Mouse (Mus musculus) hematopoietic stem cell, adult 5-6 weeks (primary cell): ENCODE measurements around the gene Mdfi. TPM values are rescaled to one million over a fixed set of nuclear protein-coding genes. Genes with fewer than 3 reads are reported as not detected.

Source experiments
- ATAC-seq, 2 experiments: fragments of 125-278 bp in 1 of 2; replicated peaks in 1 of 2; 2 replicates each; pipeline ENCODE4 v1.8.0; 2016 to 2017; ENCODE audit warnings: inconsistent platforms in 2 of 2, mild to moderate bottlenecking in 2 of 2, moderate number of reproducible peaks in 2 of 2, low read depth in 1 of 2, moderate TSS enrichment in 1 of 2; ENCODE audit not compliant: low FRiP score in 2 of 2, poor library complexity in 2 of 2, severe bottlenecking in 2 of 2, insufficient read depth in 1 of 2, low TSS enrichment in 1 of 2
- total RNA-seq: library from RNA; stranded (forward); fragments of 172-1452, 232-1000 nt; gene quantifications from 2 replicates; pipeline ENCODE4 v1.2.3, GENCODE M21; 2017

Gene Mdfi
- total RNA-seq, result 27.1 and 33.8 TPM in 2 replicates

GRCm38 (mm10) chr17:47834482-47834767 is at the start of gene Mdfi:
Gene Mdfi, minus strand, starts transcription at chr17:47834691.
- no peak for ATAC-seq

- ATAC-seq, result peak in 1 of 2 experiments; percentile 22; a peak in 1 of 4 replicates
Measured at GRCm38 (mm10) chr17:47883099-47883498, 48.6 kb upstream of the Mdfi start.

DNA sequence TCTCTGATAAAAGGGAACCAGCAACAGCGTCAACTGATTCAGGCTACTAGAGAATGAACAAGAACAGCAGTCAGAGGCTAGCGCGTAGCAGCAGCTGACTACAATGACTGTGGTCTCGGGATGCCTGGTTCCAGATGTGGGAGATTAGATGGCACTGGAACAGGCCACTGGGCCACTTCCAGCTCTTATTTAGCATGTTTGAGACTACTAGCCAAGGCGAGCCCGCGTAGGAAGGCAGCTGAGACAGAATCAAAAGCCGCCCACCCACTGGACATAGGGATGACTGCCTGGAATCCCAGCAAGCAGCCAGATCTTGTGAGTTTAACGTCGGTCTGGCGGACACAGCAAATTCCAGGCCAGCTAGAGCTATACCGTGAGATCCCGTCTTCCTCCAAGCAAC is 46.8 kb upstream of the Mdfi start:
- no peak for ATAC-seq

DNA sequence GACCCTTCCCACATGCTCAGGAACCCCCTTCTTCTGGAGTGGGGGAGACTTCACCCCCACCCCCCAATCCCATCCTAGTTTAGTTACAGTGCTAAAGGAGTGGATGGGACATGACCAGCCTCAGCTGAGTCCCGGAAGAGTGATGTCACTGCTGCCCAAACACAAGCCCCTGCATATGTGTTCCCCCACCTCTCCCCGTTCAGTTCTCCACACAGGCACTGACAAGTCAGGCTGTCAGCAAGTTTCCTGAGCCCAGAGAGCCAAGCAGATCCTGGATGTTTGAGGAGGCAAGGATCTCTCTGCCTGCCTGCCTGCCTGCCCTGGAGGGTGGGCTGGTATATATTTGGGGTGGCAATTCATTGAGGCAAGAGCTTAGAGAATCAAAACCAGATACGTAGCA is 44.7 kb upstream of the Mdfi start:
- ATAC-seq, result no peak

DNA sequence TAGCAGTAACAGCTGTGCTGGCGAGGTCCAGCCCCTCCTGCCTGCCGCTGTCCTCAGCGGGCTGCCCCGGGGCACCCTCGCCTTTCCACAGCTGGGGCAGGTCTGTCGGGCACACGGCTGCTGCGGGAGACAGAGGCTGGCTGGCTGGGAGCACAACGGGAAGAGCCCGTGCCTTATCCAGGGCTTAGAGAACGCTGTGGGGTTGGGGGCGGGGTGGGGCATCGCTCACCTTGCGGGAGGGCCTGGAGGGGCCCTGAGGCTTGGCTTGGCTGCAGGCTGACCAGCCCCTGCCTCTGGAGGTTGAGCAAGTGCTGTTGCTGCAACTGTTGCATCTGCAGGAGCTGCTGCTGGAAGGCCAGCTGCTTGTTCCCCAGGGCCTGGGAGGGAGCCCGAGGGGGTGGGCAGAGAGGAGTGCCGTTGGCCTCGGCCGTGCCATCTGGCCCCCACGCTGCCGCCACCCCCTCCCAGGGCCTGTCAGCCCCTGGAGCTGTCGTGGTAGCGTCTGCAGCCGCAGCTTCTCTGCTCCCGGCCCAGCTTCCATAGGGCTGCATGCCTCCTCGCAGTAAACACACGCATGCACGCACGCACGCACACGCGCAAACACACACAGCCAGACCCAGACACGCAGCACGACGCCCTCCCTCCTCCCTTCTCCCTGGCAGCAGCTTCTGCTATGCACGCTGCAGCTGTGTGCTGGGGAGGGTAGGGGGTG is 44.0 kb upstream of the Mdfi start:
- no peak; a peak in 1 of 4 replicates for ATAC-seq

GRCm38 (mm10) chr17:47877715-47878377 is 43.4 kb upstream of the Mdfi start:
- ATAC-seq, result no peak

GRCm38 (mm10) chr17:47876776-47877714 is 42.6 kb upstream of the Mdfi start:
- no peak for ATAC-seq

GRCm38 (mm10) chr17:47873341-47873791 is 38.9 kb upstream of the Mdfi start:
- peak; percentile 91 to 96 for ATAC-seq

- no peak for ATAC-seq
Measured at GRCm38 (mm10) chr17:47872311-47873011, 38.0 kb upstream of the Mdfi start.

DNA sequence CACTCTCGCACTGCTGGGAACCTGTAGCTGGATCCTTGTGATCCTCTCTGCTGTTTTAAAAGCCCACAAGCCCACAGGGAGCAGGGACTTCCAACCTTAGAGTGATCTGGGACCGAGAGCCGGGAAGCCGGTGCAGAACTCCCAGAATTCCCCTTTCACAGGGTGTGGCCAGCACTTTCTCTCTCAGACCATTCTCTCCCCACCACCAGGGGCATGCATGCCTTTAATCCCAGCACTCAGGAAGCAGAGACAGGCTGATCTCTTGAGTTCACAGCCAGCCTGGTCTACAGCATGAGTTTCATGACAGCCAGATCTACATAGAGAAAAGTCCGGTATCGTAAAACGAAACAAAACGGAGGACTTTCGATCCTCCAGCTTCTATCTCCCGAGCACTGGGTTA is 35.4 kb upstream of the Mdfi start:
- ATAC-seq, result no peak

GRCm38 (mm10) chr17:47866037-47866436 is 31.5 kb upstream of the Mdfi start:
- ATAC-seq, result no peak

DNA sequence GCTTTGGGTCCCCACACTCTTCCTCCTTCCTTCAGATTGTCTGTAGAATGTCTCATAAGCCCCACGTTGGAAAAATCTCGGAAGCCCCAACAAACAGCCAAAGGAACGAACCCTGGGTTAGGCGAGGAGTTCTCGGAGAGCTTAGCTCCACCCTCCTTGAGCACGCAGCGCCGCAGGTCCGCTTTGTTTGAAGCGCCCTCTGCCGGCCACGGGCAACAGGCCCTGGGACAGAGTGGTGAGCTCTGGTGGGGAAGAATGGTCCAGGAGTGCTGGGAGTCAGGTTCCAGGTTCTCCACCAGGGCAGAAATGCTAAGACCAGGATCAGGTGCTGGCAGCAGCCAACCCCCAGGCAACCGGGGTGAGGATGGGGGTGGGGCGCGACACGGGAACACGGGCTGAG is 30.0 kb upstream of the Mdfi start:
- peak; percentile 88 to 92 for ATAC-seq

- no peak for ATAC-seq
Measured at GRCm38 (mm10) chr17:47863437-47863836, 28.9 kb upstream of the Mdfi start.

DNA sequence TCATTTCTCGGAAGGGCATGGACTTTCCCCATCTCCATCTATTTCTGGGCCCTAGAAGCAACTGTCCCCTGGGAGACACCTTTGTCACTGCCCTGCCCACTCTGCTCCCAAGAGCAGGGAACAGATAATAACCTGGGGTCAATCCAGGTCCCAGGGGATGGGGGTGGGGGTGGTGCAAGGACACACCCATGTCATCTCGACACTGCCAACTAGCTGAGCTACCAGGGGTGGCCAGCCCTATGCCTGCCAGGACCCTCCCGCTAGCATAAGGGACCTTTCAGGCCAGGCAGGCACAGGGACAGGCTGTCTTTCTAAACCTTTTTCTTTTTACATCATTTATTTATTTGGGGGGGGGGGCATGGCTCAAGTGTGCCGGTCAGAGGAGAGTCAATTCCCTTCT is 28.5 kb upstream of the Mdfi start:
- no peak for ATAC-seq

- ATAC-seq, result no peak
Measured at GRCm38 (mm10) chr17:47855544-47855943, 21.1 kb upstream of the Mdfi start.

DNA sequence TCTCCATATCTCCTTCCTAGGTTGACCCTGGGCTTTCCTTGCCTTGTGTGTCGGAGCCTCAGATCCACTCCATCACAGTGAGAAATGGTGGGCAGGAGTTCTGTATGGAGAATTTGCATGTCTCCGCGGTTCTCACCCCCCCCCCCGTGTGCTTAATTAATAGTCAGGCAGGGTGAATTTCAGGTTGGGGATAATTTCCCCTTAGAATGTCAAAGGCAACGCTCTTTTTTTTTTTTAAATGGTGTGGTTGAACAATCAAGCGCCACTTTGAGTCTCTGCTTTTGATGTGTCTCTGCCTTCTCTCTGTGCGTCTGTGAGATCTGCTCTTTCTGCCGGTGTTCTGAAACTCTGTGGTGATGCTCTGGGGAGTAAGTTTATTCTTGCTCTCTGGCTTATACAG is 20.4 kb upstream of the Mdfi start:
- no peak for ATAC-seq

- peak in 1 of 2 experiments; percentile 27; a peak in 1 of 4 replicates for ATAC-seq
Measured at GRCm38 (mm10) chr17:47853760-47854159, 19.3 kb upstream of the Mdfi start.
